Mouse (Mus musculus) adrenal gland, postnatal 14 days (tissue): ENCODE measurements around the gene Snap91. TPM values are rescaled to one million over a fixed set of nuclear protein-coding genes. Genes with fewer than 3 reads are reported as not detected.

Experiments used
- DNase-seq: peaks from one replicate; pipeline ENCODE4 v3.0.0; 2021; ENCODE audit warnings: mixed read lengths
- total RNA-seq: library from RNA; stranded (reverse); gene quantifications from 2 replicates; pipeline ENCODE4 v1.2.3, GENCODE M21; 2021

Gene Snap91
- total RNA-seq, 1 experiment from 2014 or later: 21.5 TPM

DNA sequence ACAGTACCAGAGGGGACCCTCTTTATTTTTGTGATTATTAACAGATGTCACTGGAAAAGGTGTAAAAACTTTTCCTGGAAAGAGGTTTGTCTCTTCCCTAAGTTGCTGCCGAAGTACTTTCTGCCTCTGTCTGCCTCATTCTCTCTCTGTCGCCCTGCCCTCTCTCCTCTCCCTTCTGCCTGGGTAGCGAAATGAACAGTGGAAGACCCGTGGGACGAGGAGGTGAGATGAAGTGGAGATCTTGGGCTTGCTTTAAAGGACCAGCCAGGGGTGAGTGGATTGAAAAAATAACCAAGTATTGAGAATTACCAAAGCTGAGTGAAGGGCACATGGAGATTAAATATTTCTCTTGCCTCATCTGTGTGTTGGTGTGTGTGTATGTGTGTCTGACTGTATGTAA, 136.4 kb downstream of the Snap91 start:
- DNase-seq: no peak

DNA sequence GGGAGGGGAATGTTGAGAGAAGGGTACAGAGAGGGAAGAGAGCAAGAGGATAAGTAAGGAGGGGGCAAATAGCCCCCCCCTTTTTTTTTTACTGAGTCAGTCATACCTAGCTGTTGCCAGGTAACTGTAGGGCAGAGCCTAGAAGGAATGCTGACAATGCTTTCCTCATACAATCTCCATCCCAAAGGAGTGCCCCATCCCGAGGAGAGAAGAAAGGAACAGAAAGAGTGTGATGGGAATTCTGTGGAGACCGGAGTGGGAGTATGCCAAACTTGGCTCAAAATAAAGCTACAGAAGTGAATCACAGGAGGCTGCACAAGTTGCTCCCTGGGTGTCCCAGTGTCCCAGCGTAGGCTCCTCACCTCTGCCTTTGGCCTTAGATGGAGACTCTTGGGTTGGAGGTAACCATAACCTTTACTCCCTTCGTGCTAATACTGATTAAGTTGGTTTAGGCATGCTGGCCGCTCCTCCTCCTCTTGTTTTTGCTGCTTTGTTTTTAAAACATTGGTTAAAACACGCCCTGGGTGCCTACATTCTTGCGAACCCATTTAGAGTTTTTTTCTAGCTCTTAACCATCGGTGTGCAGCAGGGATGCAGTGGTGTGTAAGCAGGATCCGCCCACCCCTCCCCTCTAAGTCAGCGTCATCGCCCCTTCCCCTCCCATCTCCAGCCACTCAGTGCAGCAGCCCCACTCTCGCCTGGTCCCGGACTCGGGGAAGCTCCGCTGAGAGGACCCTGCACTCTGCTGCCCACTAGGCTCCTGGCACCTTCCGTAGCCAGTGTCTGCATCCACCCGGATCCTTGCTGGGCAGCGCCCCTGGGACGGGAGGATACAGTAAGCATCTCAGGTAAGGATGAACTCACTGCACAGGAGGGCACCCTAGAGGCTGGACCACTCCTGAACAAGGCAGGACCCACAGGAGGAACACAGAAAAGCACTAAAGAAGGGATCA, 137.2 kb downstream of the Snap91 start, which contains the start of gene Prss35:
Gene Prss35, plus strand, starts transcription at position 691 of the 953 bp plus-strand sequence.
- peak; percentile 76 for DNase-seq

DNA sequence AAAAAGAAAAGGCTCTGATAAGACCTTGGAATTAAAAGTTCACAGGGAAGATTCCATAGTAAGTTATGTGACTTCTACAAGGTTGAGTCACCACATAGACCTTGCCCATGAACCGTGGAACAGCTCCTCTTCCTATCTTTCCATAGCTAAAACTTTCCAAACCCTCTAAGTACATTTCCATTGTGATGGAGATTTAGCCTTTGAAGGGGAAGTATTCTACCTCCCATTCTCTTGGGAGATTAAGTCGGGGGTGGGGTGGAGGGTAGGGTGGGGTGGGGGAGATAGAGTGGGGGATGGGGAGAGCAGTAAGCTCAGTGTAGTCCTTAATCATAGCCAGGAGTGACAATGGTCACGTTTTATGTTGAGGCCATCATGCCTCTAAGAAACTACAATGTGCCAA, 140.5 kb downstream of the Snap91 start:
- no peak for DNase-seq

DNA sequence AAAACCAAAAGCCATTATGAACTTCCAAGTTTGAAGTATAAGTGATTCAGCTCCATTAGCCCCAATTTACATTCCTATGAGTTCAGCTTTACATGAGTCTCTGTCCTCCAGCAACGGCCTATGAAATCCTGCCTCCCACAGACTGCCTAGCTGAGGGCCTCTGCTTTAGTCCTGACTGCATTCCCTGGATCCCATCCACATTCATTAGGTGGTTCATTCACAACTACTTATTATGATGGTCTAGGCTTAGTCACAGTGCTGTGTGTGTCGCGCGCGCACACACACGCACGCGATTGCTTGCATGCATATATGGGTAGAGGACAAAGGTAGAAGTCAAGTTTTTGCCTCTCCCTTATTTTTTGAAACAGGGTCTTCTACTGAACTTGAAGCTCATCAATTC, 141.7 kb downstream of the Snap91 start:
- no peak for DNase-seq

DNA sequence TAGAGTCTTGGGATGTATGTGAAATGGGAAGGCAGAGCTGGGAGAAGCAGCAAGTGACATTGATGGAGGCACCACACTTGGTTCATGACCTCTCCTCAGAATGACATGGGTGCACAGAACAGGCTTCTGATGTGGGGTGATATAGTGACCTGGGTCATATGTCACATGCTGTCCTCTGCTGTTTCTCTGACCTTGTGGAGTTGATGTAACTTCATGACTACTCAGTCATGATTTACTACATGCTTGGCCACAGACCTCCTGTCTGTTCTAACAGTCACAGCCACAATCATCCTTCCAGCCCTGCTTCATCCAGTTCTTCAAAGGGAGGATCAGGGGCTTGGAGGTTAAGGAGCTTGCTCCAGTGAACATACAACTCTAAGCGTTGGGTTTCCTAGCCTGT, 142.4 kb downstream of the Snap91 start:
- DNase-seq: peak; percentile 21

DNA sequence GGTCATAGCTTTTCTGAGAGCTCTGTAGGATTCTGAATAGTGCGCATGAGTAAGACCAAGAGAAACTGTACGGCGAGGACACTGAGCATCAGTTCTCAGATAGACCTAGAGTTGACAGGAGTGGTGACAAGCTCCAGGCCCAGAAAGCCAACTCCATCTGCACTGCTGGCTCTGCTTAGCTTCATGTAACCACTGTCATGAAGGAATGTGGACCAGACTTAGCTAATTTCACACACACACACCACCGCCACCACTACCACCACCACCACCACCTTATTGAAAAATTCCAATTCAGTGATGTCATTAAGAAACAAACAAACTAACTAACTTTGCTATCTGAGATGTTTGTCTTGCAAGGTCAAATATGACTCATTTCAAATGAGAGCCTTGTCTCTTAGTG, 143.5 kb downstream of the Snap91 start:
- DNase-seq: no peak

DNA sequence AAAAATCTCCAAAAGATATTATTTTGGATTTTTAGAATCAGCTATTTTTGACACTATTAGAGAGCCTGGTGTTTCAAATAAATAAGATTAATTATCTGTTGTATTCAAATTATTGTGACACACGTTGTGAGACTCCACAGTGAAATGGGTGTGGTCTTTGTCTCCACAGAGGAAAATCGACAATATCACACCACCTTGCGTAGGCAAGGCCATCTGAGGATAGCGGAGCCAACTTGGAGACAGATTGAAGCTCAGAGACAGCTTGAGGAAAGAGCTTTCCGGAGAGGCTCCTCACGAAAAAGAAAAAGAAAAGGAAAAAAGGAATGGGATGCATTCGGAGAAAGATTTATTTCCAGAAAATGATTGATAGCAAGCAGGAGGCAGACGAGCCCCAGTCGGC, 145.7 kb downstream of the Snap91 start:
- DNase-seq: no peak

DNA sequence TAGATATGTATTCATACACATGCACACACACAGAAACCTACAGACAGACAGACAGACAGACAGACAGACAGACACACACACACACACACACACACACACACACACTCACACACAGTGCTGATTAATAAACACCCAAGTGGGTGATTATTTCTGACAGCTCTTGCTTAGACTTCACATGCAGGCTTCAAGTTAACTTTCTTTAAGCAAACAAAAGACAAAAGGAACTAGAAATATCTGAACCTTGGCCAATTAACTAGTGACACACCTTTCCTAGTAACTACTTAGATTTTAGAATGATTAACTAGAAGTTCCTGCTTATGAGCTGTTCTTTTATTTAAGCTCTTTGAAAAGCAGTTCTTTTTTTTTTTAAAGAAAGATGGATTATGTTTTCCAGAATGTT, 146.1 kb downstream of the Snap91 start:
- no peak for DNase-seq

DNA sequence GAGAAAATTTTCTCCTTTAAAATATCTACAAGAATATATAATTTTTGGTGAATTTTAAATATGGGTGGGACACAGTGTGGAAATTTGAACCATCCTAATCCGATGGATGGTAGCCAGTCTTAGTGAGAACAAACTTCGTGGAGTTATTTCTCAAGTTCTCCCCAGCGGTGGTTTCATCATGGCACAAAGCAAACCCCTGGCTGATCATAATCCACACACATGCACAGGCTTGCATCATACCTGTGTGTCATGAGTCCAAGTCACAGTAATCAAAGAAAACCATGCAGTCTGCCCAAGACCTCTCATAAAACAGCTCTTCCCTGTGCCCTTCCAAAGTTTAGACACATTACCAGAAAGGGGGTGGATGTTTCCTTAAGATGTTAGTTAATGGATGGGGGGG, 150.6 kb downstream of the Snap91 start:
- DNase-seq: peak; percentile 29

DNA sequence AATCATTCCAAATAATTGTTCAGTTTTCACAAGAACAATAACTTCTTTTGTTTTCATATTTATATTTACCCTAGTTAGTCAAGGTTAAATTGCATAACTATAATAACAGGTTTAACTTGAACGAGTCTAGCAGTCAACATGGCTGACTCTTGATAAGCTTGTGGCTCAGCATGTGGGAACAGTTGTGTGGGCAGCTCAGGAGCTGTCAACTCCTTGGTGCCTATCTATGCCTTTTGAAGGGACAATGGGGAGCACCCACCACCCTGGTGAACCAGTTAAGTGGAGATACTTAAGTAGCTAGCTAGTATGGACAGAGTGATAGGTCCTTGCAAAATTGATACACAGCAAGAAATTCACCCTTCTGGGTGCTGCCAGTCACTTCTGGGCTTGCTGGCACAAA, 151.4 kb downstream of the Snap91 start:
- no peak for DNase-seq

DNA sequence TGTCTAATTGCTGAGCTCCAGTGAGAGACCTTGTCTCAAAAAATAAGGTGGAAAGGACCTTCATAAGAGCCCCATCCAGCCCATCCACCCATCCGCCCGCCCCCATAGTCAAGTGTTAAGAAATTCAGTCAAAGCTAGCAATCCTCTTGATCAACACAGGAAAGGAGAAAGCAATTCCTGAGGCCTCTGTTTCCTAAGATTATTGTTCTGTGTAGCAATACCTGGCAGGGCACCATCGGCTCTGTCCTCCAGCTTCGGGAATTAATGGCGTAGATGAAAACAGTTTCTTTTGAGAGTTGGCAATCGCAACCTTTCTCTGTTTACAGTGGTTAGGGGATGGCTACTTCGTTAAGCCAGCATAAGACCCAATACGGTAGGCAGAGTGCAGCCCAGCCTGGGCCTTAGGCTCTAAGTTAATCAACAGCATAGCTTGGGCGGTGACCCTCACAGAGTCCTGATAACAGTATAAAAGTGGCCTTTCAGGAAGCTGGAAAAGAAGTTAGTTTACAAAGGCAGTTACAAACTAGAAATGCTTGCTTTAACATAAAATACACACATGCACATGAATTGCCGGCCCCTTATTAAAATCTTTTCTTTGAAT, 152.1 kb downstream of the Snap91 start:
- peak; percentile 68 for DNase-seq

DNA sequence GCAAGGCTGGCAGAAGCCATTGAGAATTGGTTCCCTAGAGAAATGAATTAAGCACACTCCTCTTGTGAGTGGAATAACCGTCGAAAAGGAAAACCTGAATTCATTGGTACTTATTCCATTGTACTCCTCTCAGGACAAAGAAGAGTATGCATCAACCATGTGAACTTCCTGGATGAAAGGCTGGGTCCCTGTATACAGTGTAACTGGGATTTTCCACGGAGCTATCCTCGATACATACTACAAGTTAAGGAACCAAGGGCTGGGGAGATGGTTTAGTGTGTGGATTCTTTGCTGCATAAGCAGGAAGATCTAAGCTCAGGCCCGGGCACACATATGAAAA, 154.1 kb downstream of the Snap91 start:
- DNase-seq: no peak

DNA sequence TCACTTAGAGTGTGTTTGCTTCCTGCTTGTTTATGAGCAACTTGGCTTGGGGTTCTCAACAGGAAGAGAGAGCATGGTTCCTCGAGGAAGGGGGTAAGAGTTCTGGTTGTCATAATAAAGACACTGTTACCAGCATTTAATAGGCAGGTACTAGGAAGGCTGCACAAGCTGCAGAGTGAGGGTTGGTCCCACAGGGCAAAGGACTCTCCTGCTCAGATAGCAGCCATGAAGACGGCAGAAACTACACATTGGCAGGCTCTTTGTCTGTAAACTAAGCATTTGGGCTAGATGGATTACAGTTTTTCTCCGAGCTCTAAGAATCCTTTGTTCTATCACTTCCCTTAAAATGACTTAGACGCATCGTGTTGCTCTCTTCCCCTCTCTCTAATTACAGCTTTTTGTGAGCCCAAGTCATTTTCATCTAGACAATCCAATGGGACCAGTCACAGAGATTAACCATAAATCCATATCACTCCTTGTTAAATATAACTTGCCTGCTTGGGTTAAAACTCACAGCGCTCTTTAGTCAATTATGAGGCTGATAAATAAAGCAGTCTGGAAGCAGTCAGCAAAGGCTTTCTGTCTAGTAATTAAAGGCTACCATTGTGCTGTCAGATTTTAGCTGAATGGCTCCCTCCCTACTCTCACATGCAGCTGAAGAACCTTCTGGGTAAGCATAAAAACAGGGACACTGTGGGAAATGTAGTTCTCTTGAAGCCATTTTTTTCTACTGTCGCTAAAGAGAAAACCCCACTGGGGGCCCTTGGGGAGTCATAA, 154.7 kb downstream of the Snap91 start:
- no peak for DNase-seq

DNA sequence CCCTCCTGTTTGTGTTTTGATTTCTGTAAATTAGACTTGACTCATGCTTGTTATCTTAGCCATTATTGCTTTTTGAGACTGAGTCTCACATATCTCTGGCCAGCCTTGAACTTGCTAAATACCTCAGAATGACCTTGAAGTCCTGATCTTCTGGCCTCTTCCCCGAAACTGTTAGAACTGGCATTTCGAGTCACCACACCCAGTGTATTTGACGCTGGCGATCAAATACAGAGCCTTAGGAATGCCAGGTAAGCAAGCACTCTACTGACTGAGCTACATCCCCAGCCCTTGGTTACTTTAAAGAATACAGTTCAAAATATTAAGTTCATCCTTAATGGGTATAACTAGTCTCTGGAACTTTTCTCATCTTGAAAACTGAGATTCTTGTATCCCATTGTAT, 155.4 kb downstream of the Snap91 start:
- DNase-seq: no peak

DNA sequence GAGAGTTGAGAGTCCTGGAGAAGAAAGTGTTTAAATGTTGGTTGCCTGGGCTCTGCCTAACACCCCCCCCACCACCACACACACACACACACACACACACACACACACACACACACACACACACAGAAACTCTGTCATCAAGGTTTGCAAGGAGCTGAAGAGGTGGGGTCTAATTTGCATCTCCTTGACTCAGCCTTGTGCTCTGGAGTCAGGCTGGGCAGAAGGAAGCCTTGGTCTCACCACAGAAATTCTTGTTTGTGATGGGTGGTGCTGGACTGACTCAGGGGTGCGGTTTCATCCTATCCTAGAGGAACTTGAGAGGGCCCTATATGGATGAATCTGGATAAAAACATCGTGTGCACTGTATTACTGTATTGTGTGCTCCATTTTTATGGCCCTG, 159.7 kb downstream of the Snap91 start:
- no peak for DNase-seq

DNA sequence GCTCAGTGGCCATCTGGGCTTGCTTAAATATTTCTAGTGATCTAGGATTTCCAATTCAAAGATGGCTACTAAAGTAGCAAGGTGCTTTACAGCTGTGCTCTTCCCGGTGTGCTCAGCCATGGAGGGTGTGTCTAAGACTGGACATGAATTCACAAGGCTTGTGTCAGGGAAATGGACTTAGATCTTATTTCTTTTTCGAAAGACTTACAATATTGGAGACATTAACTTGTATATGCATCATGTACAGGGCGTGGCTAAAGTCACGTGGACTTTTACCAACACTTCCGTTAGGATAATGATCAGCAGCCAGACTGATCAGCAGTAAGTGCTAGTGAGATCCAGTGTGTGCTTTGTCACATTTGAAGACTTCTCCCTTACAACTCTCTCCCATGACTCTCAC, 160.2 kb downstream of the Snap91 start:
- no peak for DNase-seq

DNA sequence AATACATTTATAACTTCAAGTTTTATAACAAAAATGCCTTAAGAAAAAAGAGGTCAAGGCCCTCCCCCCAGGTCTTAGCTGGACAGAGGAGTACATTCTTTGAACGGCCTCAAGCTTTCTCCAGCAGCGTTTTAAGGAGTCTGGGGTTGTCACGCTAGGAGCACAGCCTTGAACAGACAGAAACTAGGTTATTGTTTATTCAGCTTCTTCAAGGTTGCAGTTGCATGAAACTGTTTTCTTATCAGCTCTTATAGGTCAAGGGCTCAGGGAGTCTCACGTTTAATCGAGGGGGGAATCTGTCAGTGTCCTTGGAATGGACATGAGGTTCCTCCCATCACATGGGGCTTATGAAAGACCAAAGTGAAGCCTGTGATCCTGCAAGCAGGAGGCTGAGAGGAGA, 163.3 kb downstream of the Snap91 start:
- peak; percentile 62 for DNase-seq

DNA sequence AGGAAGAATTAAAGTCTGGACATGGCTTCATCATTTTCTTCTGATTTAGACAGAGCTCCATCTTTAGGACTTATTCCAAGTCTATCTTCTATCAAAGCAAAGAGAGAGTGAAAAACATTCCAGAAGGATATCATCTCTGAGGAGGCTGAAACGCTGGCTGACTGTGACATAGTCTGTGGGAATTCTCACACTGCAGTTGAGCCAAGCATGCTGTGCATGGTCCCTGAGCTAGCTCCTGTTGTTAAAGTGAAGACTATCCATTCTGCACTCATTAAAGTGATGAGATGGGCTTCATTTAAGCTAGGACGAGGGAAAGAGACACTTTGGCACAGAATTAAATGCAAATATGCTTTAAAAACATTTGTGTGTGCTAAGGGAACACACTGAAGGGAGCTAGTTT, 163.9 kb downstream of the Snap91 start:
- DNase-seq: no peak

Other genes starting within 250 kb of the Snap91 start
- 534 and 576 TPM in 2 replicates for gene Me1, start 184.7 kb downstream of the Snap91 start, total RNA-seq
- 164 and 178 TPM in 2 replicates for gene Prss35, start 137.0 kb downstream of the Snap91 start, total RNA-seq
- 2.1 TPM in 1 of 2 replicates, not detected in the other for gene Ripply2, start 134.9 kb upstream of the Snap91 start, total RNA-seq
- gene Cyb5r4, start 141.4 kb upstream of the Snap91 start, total RNA-seq: 34.5 and 39.0 TPM in 2 replicates